Mouse (Mus musculus) lung, postnatal 0 days (tissue): ENCODE results near the gene Vash2.

Experiments used
- CTCF ChIP-seq: IDR thresholded peaks from 2 replicates; pipeline ENCODE4 v1.5.1; 2016; ENCODE audit warnings: antibody characterized with exemption, mild to moderate bottlenecking
- EP300 ChIP-seq: IDR thresholded peaks from 2 replicates; pipeline ENCODE4 v1.6.1; 2016; ENCODE audit warnings: antibody characterized with exemption, mild to moderate bottlenecking, control low read depth

GRCm38 (mm10) chr1:190948439-190948838 lies 30.7 kb downstream of the Vash2 start:
- TF ChIP-seq EP300 (no peak), CTCF (no peak)
